Mouse (Mus musculus) neural tube, embryonic 12.5 days (tissue): ENCODE measurements around the gene Armcx4. TPM values are rescaled to one million over a fixed set of nuclear protein-coding genes. Genes with fewer than 3 reads are reported as not detected.
"Not testable (repeated sequence)": the region's sequence is repeated elsewhere in the genome, so short reads cannot be mapped to it uniquely, and the experiment has no call there.

Experiments used
- ATAC-seq: fragments of 200-750 bp; cut with Nextera tagmentation; 2 replicates; pipeline ENCODE4 v1.8.0; 2017; ENCODE audit warnings: low read depth, mild to moderate bottlenecking, moderate TSS enrichment, moderate library complexity; ENCODE audit not compliant: low FRiP score
- H3K27ac ChIP-seq: fragments of 300-500 bp; sonication (generic); 2 replicates; pipeline ENCODE4 v1.5.1; 2016
- H3K27me3 ChIP-seq: fragments of 300-500 bp; sonication (generic); replicated peaks from 2 replicates; pipeline ENCODE4 v1.6.1; 2016; ENCODE audit warnings: mild to moderate bottlenecking
- H3K36me3 ChIP-seq: fragments of 300-500 bp; sonication (generic); 2 replicates; pipeline ENCODE4 v1.6.1; 2016; ENCODE audit warnings: mild to moderate bottlenecking
- H3K4me1 ChIP-seq: fragments of 300-500 bp; sonication (generic); 2 replicates; pipeline ENCODE4 v1.6.1; 2016
- H3K4me2 ChIP-seq: fragments of 300-500 bp; sonication (generic); replicated peaks from 2 replicates; pipeline ENCODE4 v1.6.1; 2016; ENCODE audit warnings: mild to moderate bottlenecking
- H3K4me3 ChIP-seq: fragments of 300-500 bp; sonication (generic); 2 replicates; pipeline ENCODE4 v1.5.1; 2016
- H3K9ac ChIP-seq: fragments of 300-500 bp; sonication (generic); 2 replicates; pipeline ENCODE4 v1.6.1; 2016; ENCODE audit warnings: mild to moderate bottlenecking
- H3K9me3 ChIP-seq: fragments of 300-500 bp; sonication (generic); 2 replicates; pipeline ENCODE4 v1.6.1; 2016; ENCODE audit warnings: mild to moderate bottlenecking
- WGBS: fragments of 180-500 bp; shearing (Covaris S2); methylation state at CpG from one replicate; pipeline ENCODE4 v1.1.7; 2016; 5-methylcytosine and 5-hydroxymethylcytosine counted together
- polyA plus RNA-seq: library from polyadenylated mRNA; unstranded; fragments of >200 nt; fragmentation: Nextera tagmentation; extraction: Ambion mirVana; gene quantifications from 2 replicates; pipeline ENCODE4 v1.2.1, GENCODE M21; 2016

Armcx4 gene
- polyA plus RNA-seq, 1 experiment from 2014 or later = 7.0 TPM

GRCm38 (mm10) chrX:134690871-134691539 lies 4.7 kb downstream of the Armcx4 start:
- ATAC-seq = no peak

GRCm38 (mm10) chrX:134691540-134691935 lies 5.2 kb downstream of the Armcx4 start:
- 91% methylated on average over 2 of the region's 2 CpGs for WGBS
- Histone ChIP-seq H3K9ac (no peak overlapping the region), H3K4me1 (no peaks in the 10 kb centered on the region), H3K36me3 (peaks cover 56% of the 10 kb centered on the region), H3K27me3 (no peaks in the 10 kb centered on the region), H3K4me2 (no peak overlapping the region), H3K27ac (no peak overlapping the region), H3K9me3 (no peaks in the 10 kb centered on the region), H3K4me3 (no peak overlapping the region)
- ATAC-seq = no peak

More at GRCm38 (mm10) chrX:134690871-134691539, 4.7 kb downstream of the Armcx4 start:
- Histone ChIP-seq H3K27me3 (no peaks in the 10 kb centered on the region), H3K36me3 (peaks cover 56% of the 10 kb centered on the region), H3K27ac (no peak overlapping the region), H3K4me2 (no peak overlapping the region), H3K9me3 (no peaks in the 10 kb centered on the region), H3K4me3 (no peak overlapping the region), H3K9ac (no peak overlapping the region), H3K4me1 (no peaks in the 10 kb centered on the region)
- 91% methylated on average over 10 of the region's 10 CpGs for WGBS

GRCm38 (mm10) chrX:134716863-134717262 lies 30.5 kb downstream of the Armcx4 start:
- H3K4me2 ChIP-seq = no peak overlapping the region
- no peaks in the 10 kb centered on the region for H3K9me3 ChIP-seq
- H3K9ac ChIP-seq = no peak overlapping the region
- H3K36me3 ChIP-seq = peaks cover 10% of the 10 kb centered on the region
- H3K27ac ChIP-seq = no peak overlapping the region
- no peaks in the 10 kb centered on the region for H3K4me1 ChIP-seq
- H3K27me3 ChIP-seq = no peaks in the 10 kb centered on the region
- no peak overlapping the region for H3K4me3 ChIP-seq
- 37% methylated on average over 3 of the region's 3 CpGs for WGBS
- no peak for ATAC-seq

GRCm38 (mm10) chrX:134717752-134718308 lies 31.5 kb downstream of the Armcx4 start, which contains the start of gene Armcx1:
Gene Armcx1, plus strand, starts transcription at chrX:134717963.
- Histone ChIP-seq H3K36me3 (peaks cover 10% of the 10 kb centered on the region), H3K9ac (peak within 1 kb of the TSS; percentile 70), H3K4me3 (peak within 1 kb of the TSS; percentile 47), H3K4me2 (peak within 1 kb of the TSS; percentile 54), H3K9me3 (no peaks in the 10 kb centered on the region), H3K4me1 (no peaks in the 10 kb centered on the region), H3K27ac (peak within 1 kb of the TSS; percentile 90), H3K27me3 (no peaks in the 10 kb centered on the region)
- peak; percentile 95 for ATAC-seq
- WGBS = 17% methylated on average over 16 of the region's 16 CpGs

GRCm38 (mm10) chrX:134718524-134718923 lies 32.2 kb downstream of the Armcx4 start:
- H3K4me3 ChIP-seq = peak overlapping the region; percentile 47
- 25% methylated on average over 14 of the region's 14 CpGs for WGBS

GRCm38 (mm10) chrX:134723762-134724161 lies 37.4 kb downstream of the Armcx4 start:
- H3K36me3 ChIP-seq, H3K4me2 ChIP-seq, H3K9ac ChIP-seq, H3K27me3 ChIP-seq, H3K9me3 ChIP-seq, ATAC-seq, H3K4me1 ChIP-seq, H3K4me3 ChIP-seq, H3K27ac ChIP-seq: not testable (repeated sequence)
- 14% methylated on average over 2 of the region's 2 CpGs for WGBS

More at GRCm38 (mm10) chrX:134718524-134718923, 32.2 kb downstream of the Armcx4 start:
- no peaks in the 10 kb centered on the region for H3K4me1 ChIP-seq
- H3K36me3 ChIP-seq = peaks cover 10% of the 10 kb centered on the region
- H3K9me3 ChIP-seq = no peaks in the 10 kb centered on the region
- peak; percentile 82 for ATAC-seq
- H3K27me3 ChIP-seq = no peaks in the 10 kb centered on the region
- peak overlapping the region; percentile 54 for H3K4me2 ChIP-seq
- H3K27ac ChIP-seq = peak overlapping the region; percentile 90; the same call in 1 of the 2 replicates
- peak overlapping the region; percentile 70 for H3K9ac ChIP-seq

GRCm38 (mm10) chrX:134729778-134730177 lies 43.5 kb downstream of the Armcx4 start:
- Histone ChIP-seq H3K9ac (no peak overlapping the region), H3K36me3 (no peaks in the 10 kb centered on the region), H3K4me3 (no peak overlapping the region), H3K27ac (no peak overlapping the region), H3K9me3 (no peaks in the 10 kb centered on the region), H3K4me1 (no peaks in the 10 kb centered on the region), H3K27me3 (no peaks in the 10 kb centered on the region), H3K4me2 (no peak overlapping the region)
- ATAC-seq = no peak
- 46% methylated on average over 4 of the region's 4 CpGs for WGBS

GRCm38 (mm10) chrX:134737796-134738195 lies 51.5 kb downstream of the Armcx4 start:
- Histone ChIP-seq H3K9me3 (no peaks in the 10 kb centered on the region), H3K27ac (no peak overlapping the region), H3K27me3 (no peaks in the 10 kb centered on the region), H3K4me2 (no peak overlapping the region), H3K4me3 (no peak overlapping the region), H3K4me1 (no peaks in the 10 kb centered on the region), H3K36me3 (no peaks in the 10 kb centered on the region), H3K9ac (no peak overlapping the region)
- 96% methylated on average over 1 of the region's 1 CpGs for WGBS
- no peak for ATAC-seq

- H3K9ac ChIP-seq = no peak overlapping the region
- no peak overlapping the region for H3K4me3 ChIP-seq
- WGBS = 70% methylated on average over 4 of the region's 4 CpGs
- no peaks in the 10 kb centered on the region for H3K9me3 ChIP-seq
- H3K27ac ChIP-seq = no peak overlapping the region
- no peaks in the 10 kb centered on the region for H3K4me1 ChIP-seq
- no peaks in the 10 kb centered on the region for H3K36me3 ChIP-seq
- H3K4me2 ChIP-seq = no peak overlapping the region
- no peaks in the 10 kb centered on the region for H3K27me3 ChIP-seq
- no peak for ATAC-seq
These were observed 52.8 kb downstream of the Armcx4 start for GRCm38 (mm10) chrX:134739160-134739559.

GRCm38 (mm10) chrX:134741862-134742261 lies 55.5 kb downstream of the Armcx4 start:
- H3K4me2 ChIP-seq = no peak overlapping the region
- H3K4me1 ChIP-seq = no peaks in the 10 kb centered on the region
- H3K9me3 ChIP-seq = no peaks in the 10 kb centered on the region
- ATAC-seq = no peak
- no peak overlapping the region for H3K9ac ChIP-seq
- H3K4me3 ChIP-seq = no peak overlapping the region
- WGBS = 72% methylated on average over 5 of the region's 5 CpGs
- no peaks in the 10 kb centered on the region for H3K27me3 ChIP-seq
- H3K27ac ChIP-seq = no peak overlapping the region
- no peaks in the 10 kb centered on the region for H3K36me3 ChIP-seq
